Mouse (Mus musculus): ENCODE data around the gene Tor1b.

GRCm38 (mm10) chr2:30985111-30986020, 32.6 kb downstream of the Tor1b start:
- TF ChIP-seq TCF12 (IDR thresholded peaks at IDR 0.05; ENCODE audit: low read depth, low read length) (peak; percentile 45; the same call in 1 of the 2 replicates), ZC3H11A (IDR thresholded peaks at IDR 0.05; ENCODE audit: low read depth, low read length) (no peak), POLR2A (IDR thresholded peaks at IDR 0.05; ENCODE audit: low read depth, low read length) (peak; percentile 44), CTCF (conservative IDR thresholded peaks at IDR 0.05 in 1 of 2, IDR thresholded peaks at IDR 0.05 in 1 of 2; ENCODE audit: low read depth in 2 of 2, low read length in 2 of 2) (no peak), USF1 (IDR thresholded peaks at IDR 0.05; ENCODE audit: low read depth, low read length) (no peak), SIN3A (IDR thresholded peaks at IDR 0.05; ENCODE audit: low read length) (no peak), ZNF384 (IDR thresholded peaks at IDR 0.05; ENCODE audit: low read depth, low read length) (no peak), BHLHE40 (IDR thresholded peaks at IDR 0.05; ENCODE audit: low read depth, low read length) (peak; percentile 74)
